Mouse (Mus musculus) T-helper 1 cell (primary cell): Measurements from ENCODE around the gene Atpaf1.

Source experiments
- in situ Hi-C: fragments of 300-600 bp; cut with MboI, MseI; formaldehyde crosslinking; loops from one replicate; pipeline ENCODE4 v1.15.1; 2025; ENCODE audit warnings: high pct_unique_total_duplicates

The Atpaf1 gene

GRCm38 (mm10) chr4:115784769-115785510, at the start of gene Atpaf1:
Atpaf1 (plus strand) TSS chr4:115784812.
- in situ Hi-C loops: no loop called here

- in situ Hi-C loops: loop anchor here (10.0 kb wide), 2 partner anchors 170 to 250 kb away; no protein-coding TSS in a partner anchor
Measured at GRCm38 (mm10) chr4:115734867-115735266, 49.7 kb upstream of the Atpaf1 start.

GRCm38 (mm10) chr4:115737551-115738041, 47.0 kb upstream of the Atpaf1 start, which contains the start of gene Efcab14:
Efcab14 (plus strand) TSS chr4:115737744.
- in situ Hi-C loops: loop anchor here (10.0 kb wide), 2 partner anchors 167 to 247 kb away; no protein-coding TSS in a partner anchor

- in situ Hi-C loops: loop anchor here (10.0 kb wide), 2 partner anchors 166 to 246 kb away; no protein-coding TSS in a partner anchor
Measured at GRCm38 (mm10) chr4:115738481-115738985, 46.1 kb upstream of the Atpaf1 start.

GRCm38 (mm10) chr4:115742658-115743057, 42.0 kb upstream of the Atpaf1 start:
- in situ Hi-C loops: loop anchor here (5.0 kb wide), 1 partner anchor 85 kb away; the partner anchor contains the start of gene Mob3c

- in situ Hi-C loops: loop anchor here (5.0 kb wide), 1 partner anchor 84 kb away; the partner anchor contains the start of gene Mob3c
Measured at GRCm38 (mm10) chr4:115743096-115743495, 41.5 kb upstream of the Atpaf1 start.

GRCm38 (mm10) chr4:115748181-115748580, 36.4 kb upstream of the Atpaf1 start:
- in situ Hi-C loops: no loop called here

GRCm38 (mm10) chr4:115749336-115749735, 35.3 kb upstream of the Atpaf1 start:
- in situ Hi-C loops: no loop called here

- in situ Hi-C loops: no loop called here
Measured at GRCm38 (mm10) chr4:115754101-115754500, 30.5 kb upstream of the Atpaf1 start.

GRCm38 (mm10) chr4:115754851-115755250, 29.8 kb upstream of the Atpaf1 start:
- in situ Hi-C loops: no loop called here

- in situ Hi-C loops: no loop called here
Measured at GRCm38 (mm10) chr4:115761206-115761605, 23.4 kb upstream of the Atpaf1 start.

GRCm38 (mm10) chr4:115764581-115764980, 20.0 kb upstream of the Atpaf1 start:
- in situ Hi-C loops: no loop called here

- in situ Hi-C loops: no loop called here
Measured at GRCm38 (mm10) chr4:115767647-115768467, 16.8 kb upstream of the Atpaf1 start.

GRCm38 (mm10) chr4:115775056-115775455, 9.6 kb upstream of the Atpaf1 start:
- in situ Hi-C loops: no loop called here

- in situ Hi-C loops: no loop called here
Measured at GRCm38 (mm10) chr4:115777627-115778026, 7.0 kb upstream of the Atpaf1 start.

- in situ Hi-C loops: no loop called here
Measured at GRCm38 (mm10) chr4:115780269-115780668, 4.3 kb upstream of the Atpaf1 start.

GRCm38 (mm10) chr4:115780918-115781317, 3.7 kb upstream of the Atpaf1 start, which contains the start of gene Tex38:
Tex38 (minus strand) TSS chr4:115781018.
- in situ Hi-C loops: no loop called here

- in situ Hi-C loops: no loop called here
Measured at GRCm38 (mm10) chr4:115782026-115782805, 2.4 kb upstream of the Atpaf1 start.

GRCm38 (mm10) chr4:115785511-115786034, 961 bp downstream of the Atpaf1 start:
- in situ Hi-C loops: no loop called here

GRCm38 (mm10) chr4:115790864-115791263, 6.3 kb downstream of the Atpaf1 start:
- in situ Hi-C loops: no loop called here

GRCm38 (mm10) chr4:115795360-115795759, 10.7 kb downstream of the Atpaf1 start:
- in situ Hi-C loops: no loop called here
